Mouse (Mus musculus) CH12.LX (cell line): ENCODE results near the gene Nktr. TPM values are rescaled to one million over a fixed set of nuclear protein-coding genes. Genes with fewer than 3 reads are reported as not detected.
A peak's percentile ranks its signal among the peaks of the same experiment; 100 is the strongest.

Experiments
- DNase-seq: peaks from one replicate; pipeline ENCODE4 v3.0.0-alpha.2; 2013; ENCODE audit errors: extremely low read depth
- H3K27ac ChIP-seq: 2 replicates; pipeline ENCODE4 v1.5.1; 2012; ENCODE audit warnings: low read depth, mild to moderate bottlenecking, control low read depth, moderate library complexity; ENCODE audit not compliant: insufficient read depth
- H3K27me3 ChIP-seq: replicated peaks from 2 replicates; pipeline ENCODE3; 2012; ENCODE audit warnings: inconsistent platforms
- H3K36me3 ChIP-seq, 2 experiments: replicated peaks in 1 of 2; 2 replicates each; pipeline versions ENCODE3 to v1.6.1; 2012; ENCODE audit warnings: inconsistent platforms in 1 of 2, low read length in 1 of 2, mild to moderate bottlenecking in 1 of 2, mixed read lengths in 1 of 2, moderate library complexity in 1 of 2; ENCODE audit not compliant: control insufficient read depth in 1 of 2, insufficient read depth in 1 of 2
- H3K4me1 ChIP-seq, 2 experiments: 2 replicates each; pipeline ENCODE4 v1.6.1; 2012; ENCODE audit warnings: inconsistent platforms in 1 of 2, moderate library complexity in 1 of 2; ENCODE audit not compliant: insufficient read depth in 2 of 2, control insufficient read depth in 1 of 2
- H3K4me2 ChIP-seq: 2 replicates; pipeline ENCODE4 v1.6.1; 2012; ENCODE audit warnings: low read depth, mild to moderate bottlenecking, control low read depth; ENCODE audit not compliant: poor library complexity, insufficient read depth, severe bottlenecking
- H3K4me3 ChIP-seq, 3 experiments: fragments of 150-350 bp in 1 of 3; sonication (generic) in 1 of 3; replicated peaks in 1 of 3; 2 replicates each; pipeline versions ENCODE3 to v1.5.1; 2011 to 2012; ENCODE audit warnings: low read depth in 2 of 3, low read length in 2 of 3, mild to moderate bottlenecking in 2 of 3, moderate library complexity in 2 of 3, control low read depth in 1 of 3, improper control_type of control experiment in 1 of 3, inconsistent platforms in 1 of 3, mixed read lengths in 1 of 3; ENCODE audit not compliant: poor library complexity in 1 of 3
- H3K79me2 ChIP-seq: replicated peaks from 2 replicates; pipeline ENCODE4 v1.6.1; 2012; ENCODE audit warnings: mild to moderate bottlenecking, moderate library complexity; ENCODE audit not compliant: control insufficient read depth, poor library complexity, insufficient read depth, severe bottlenecking; ENCODE audit errors: extremely low read depth
- H3K9ac ChIP-seq: 2 replicates; pipeline ENCODE4 v1.6.1; 2012; ENCODE audit warnings: low read depth, mild to moderate bottlenecking, control low read depth, moderate library complexity; ENCODE audit not compliant: insufficient read depth
- H3K9me3 ChIP-seq: replicated peaks from 2 replicates; pipeline ENCODE3; 2012; ENCODE audit warnings: low read length, inconsistent platforms, mixed read lengths
- CHD1 ChIP-seq: IDR thresholded peaks from 2 replicates; pipeline ENCODE4 v1.6.1; 2012; ENCODE audit warnings: low read depth, low read length, improper control_type of control experiment, inconsistent platforms
- CTCF ChIP-seq, 2 experiments: IDR thresholded peaks in 1 of 2; conservative IDR thresholded peaks in 1 of 2; 2 replicates each; pipeline ENCODE4 v1.5.1; 2011 to 2012; ENCODE audit warnings: low read depth in 2 of 2, low read length in 2 of 2, improper control_type of control experiment in 1 of 2, inconsistent platforms in 1 of 2, mild to moderate bottlenecking in 1 of 2, moderate library complexity in 1 of 2
- E2F4 ChIP-seq: IDR thresholded peaks from 2 replicates; pipeline ENCODE4 v1.6.1; 2011; ENCODE audit warnings: low read depth, low read length, improper control_type of control experiment; ENCODE audit not compliant: insufficient replicate concordance
- EP300 ChIP-seq: IDR thresholded peaks from 2 replicates; pipeline ENCODE4 v1.6.1; 2011; ENCODE audit warnings: low read length, improper control_type of control experiment
- ETS1 ChIP-seq: conservative IDR thresholded peaks from 2 replicates; pipeline ENCODE4 v1.6.1; 2012; ENCODE audit warnings: low read depth, mild to moderate bottlenecking, inconsistent platforms, low read length, improper control_type of control experiment, moderate library complexity
- GABPA ChIP-seq: IDR thresholded peaks from 2 replicates; pipeline ENCODE4 v1.6.1; 2012; ENCODE audit warnings: low read depth, low read length, improper control_type of control experiment, inconsistent platforms; ENCODE audit not compliant: insufficient replicate concordance
- HCFC1 ChIP-seq: IDR thresholded peaks from 2 replicates; pipeline ENCODE4 v1.6.1; 2012; ENCODE audit warnings: low read depth, mild to moderate bottlenecking, inconsistent platforms, low read length, improper control_type of control experiment
- IRF4 ChIP-seq: IDR thresholded peaks from 2 replicates; pipeline ENCODE4 v1.6.1; 2014; ENCODE audit warnings: low read depth, mild to moderate bottlenecking, inconsistent platforms, low read length, improper control_type of control experiment
- JUND ChIP-seq: conservative IDR thresholded peaks from 2 replicates; pipeline ENCODE4 v1.6.1; 2011; ENCODE audit warnings: low read depth, low read length, improper control_type of control experiment
- MAZ ChIP-seq: IDR thresholded peaks from 2 replicates; pipeline ENCODE4 v1.6.1; 2012; ENCODE audit warnings: low read depth, mild to moderate bottlenecking, inconsistent platforms, low read length, improper control_type of control experiment, moderate library complexity
- MXI1 ChIP-seq: IDR thresholded peaks from 2 replicates; pipeline ENCODE4 v1.6.1; 2011; ENCODE audit warnings: mild to moderate bottlenecking, low read depth, low read length, improper control_type of control experiment
- MYC ChIP-seq: IDR thresholded peaks from 2 replicates; pipeline ENCODE4 v1.6.1; 2011; ENCODE audit warnings: low read depth, mild to moderate bottlenecking, improper control_type of control experiment, low read length
- NELFE ChIP-seq: IDR thresholded peaks from 2 replicates; pipeline ENCODE4 v1.6.1; 2011; ENCODE audit warnings: low read depth, low read length, improper control_type of control experiment
- NRF1 ChIP-seq: IDR thresholded peaks from 2 replicates; pipeline ENCODE4 v1.6.1; 2014; ENCODE audit warnings: low read depth, mild to moderate bottlenecking, inconsistent platforms, low read length, improper control_type of control experiment, moderate library complexity
- POLR2AphosphoS2 ChIP-seq: IDR thresholded peaks from 2 replicates; pipeline ENCODE4 v1.6.1; 2011; ENCODE audit warnings: low read depth, low read length, improper control_type of control experiment
- RAD21 ChIP-seq: IDR thresholded peaks from 2 replicates; pipeline ENCODE4 v1.6.1; 2011; ENCODE audit warnings: low read depth, mild to moderate bottlenecking, low read length, improper control_type of control experiment, moderate library complexity
- SIN3A ChIP-seq: IDR thresholded peaks from 2 replicates; pipeline ENCODE4 v1.6.1; 2012; ENCODE audit warnings: low read length, improper control_type of control experiment, inconsistent platforms
- TBP ChIP-seq: conservative IDR thresholded peaks from 2 replicates; pipeline ENCODE4 v1.6.1; 2011; ENCODE audit warnings: low read depth, low read length, improper control_type of control experiment
- USF2 ChIP-seq: conservative IDR thresholded peaks from 2 replicates; pipeline ENCODE4 v1.6.1; 2011; ENCODE audit warnings: low read depth, low read length, improper control_type of control experiment
- ZC3H11A ChIP-seq: IDR thresholded peaks from 2 replicates; pipeline ENCODE4 v1.6.1; 2012; ENCODE audit warnings: low read depth, mild to moderate bottlenecking, inconsistent platforms, low read length, improper control_type of control experiment
- ZMIZ1 ChIP-seq: IDR thresholded peaks from 2 replicates; pipeline ENCODE4 v1.6.1; 2012; ENCODE audit warnings: low read depth, mild to moderate bottlenecking, inconsistent platforms, low read length, improper control_type of control experiment
- ZNF384 ChIP-seq: IDR thresholded peaks from 2 replicates; pipeline ENCODE4 v1.6.1; 2012; ENCODE audit warnings: low read depth, low read length, improper control_type of control experiment, inconsistent platforms
- dilution Hi-C: fragments of 300-500 bp; cut with MboI; formaldehyde crosslinking; loops from 2 replicates; pipeline ENCODE4 v1.14.3; 2020; ENCODE audit warnings: low sequenced_read_pairs; ENCODE audit not compliant: extremely low pct_unique_long_range_greater_than_20kb, extremely low pct_ligation_motif_present
- in situ Hi-C: fragments of 300-500 bp; cut with MboI; formaldehyde crosslinking; loops from 3 replicates; pipeline ENCODE4 v1.14.3; 2019; ENCODE audit warnings: low sequenced_read_pairs, low pct_ligation_motif_present, low pct_unique_long_range_greater_than_20kb, mixed read lengths
- polyA plus RNA-seq: library from polyadenylated mRNA; unstranded; fragments of >175 nt; gene quantifications from 2 replicates; pipeline ENCODE4 v1.2.1, GENCODE M21; 2012; ENCODE audit warnings: low read depth; ENCODE audit not compliant: insufficient read length
- total RNA-seq, 2 experiments: library from RNA; depleted of rRNA; stranded (reverse); fragments of 300-350 nt in 1 of 2; fragments of >200 nt in 1 of 2; gene quantifications; 2 replicates each; pipeline ENCODE4 v1.2.3; 2012 to 2014

Gene Nktr
- total and polyA plus RNA-seq, 3 experiments = 31.0 to 65.0 (median 32.2) TPM

DNA sequence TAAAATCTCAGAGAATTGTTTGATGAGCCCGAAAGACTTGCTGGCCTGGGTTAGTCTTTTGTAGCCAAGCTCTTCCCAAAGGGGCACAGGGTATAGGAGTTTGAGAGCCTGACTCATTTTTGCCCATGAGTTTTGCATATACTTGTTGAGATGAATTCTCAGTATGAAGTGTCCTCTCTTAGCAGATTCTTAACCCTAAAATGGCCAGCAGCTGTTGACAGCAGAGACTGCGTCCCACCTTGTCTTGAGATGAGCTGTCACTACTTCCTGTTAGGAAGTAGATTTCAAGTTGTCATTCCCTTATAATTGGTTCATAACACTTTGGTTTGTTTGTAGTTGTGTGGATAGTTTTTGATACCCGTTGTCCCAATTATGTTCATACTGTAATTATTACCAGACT, 22.2 kb downstream of the Nktr start (continued):
- TF ChIP-seq MXI1 (peak; percentile 80), TBP (0 out of 2 replicates have a peak, but pooled peaks have one; percentile 62), CTCF (conservative IDR thresholded peaks at IDR 0.05 in 1 of 2, IDR thresholded peaks at IDR 0.05 in 1 of 2; ENCODE audit: low read depth in 2 of 2, low read length in 2 of 2) (no peak), E2F4 (peak; percentile 42; the same call in 1 of the 2 replicates), ZNF384 (peak; percentile 46; the same call in 1 of the 2 replicates), MYC (peak; percentile 85), EP300 (peak; percentile 100)

DNA sequence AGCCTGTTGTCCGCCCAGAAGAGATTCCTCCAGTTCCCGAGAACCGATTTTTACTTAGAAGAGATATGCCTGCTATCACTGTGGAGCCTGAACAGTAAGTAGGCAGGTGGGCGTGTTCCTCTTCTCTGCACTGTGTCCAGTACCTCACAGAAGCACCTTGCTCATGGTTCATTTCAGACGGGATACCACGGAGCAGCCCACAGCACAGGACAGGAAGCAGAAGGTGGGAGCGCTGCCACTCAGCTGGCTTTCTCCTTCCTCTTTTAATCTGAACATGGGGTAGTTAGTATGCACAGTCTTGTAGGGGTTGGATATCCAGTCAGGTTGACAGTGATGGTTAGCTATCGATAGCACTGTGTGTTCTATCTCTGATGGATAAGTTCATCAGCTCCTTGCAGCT, 25.1 kb downstream of the Nktr start:
- Histone ChIP-seq H3K36me3 (peaks cover 58 to 77% of the 10 kb centered on the region in 2 experiments), H3K9me3 (no peaks in the 10 kb centered on the region), H3K4me2 (no peak overlapping the region), H3K4me1 (peaks cover 15 to 40% of the 10 kb centered on the region in 2 experiments), H3K4me3 (no peak overlapping the region), H3K27ac (no peak overlapping the region), H3K9ac (no peak overlapping the region), H3K27me3 (no peaks in the 10 kb centered on the region), H3K79me2 (peaks cover 19% of the 10 kb centered on the region)
- TF ChIP-seq JUND (no peak), HCFC1 (no peak), NELFE (no peak), SIN3A (no peak), ZMIZ1 (no peak), ZNF384 (no peak), GABPA (no peak), MXI1 (no peak), ZC3H11A (no peak), USF2 (no peak), RAD21 (no peak), ETS1 (no peak), POLR2AphosphoS2 (no peak), MYC (no peak), IRF4 (no peak), CHD1 (no peak), E2F4 (no peak), MAZ (no peak), NRF1 (no peak)
- DNase-seq = no peak
- in situ Hi-C loops = no loop called here
- dilution Hi-C loops = no loop called here
